Mouse (Mus musculus) mouse trophoblast stem cell (cell line): ENCODE measurements at regions not wholly inside any gene's neighbourhood (a gene's known extent, or its start where the extent isn't known, plus 50 kb on each side); places are given as distances from the start of the nearest gene placed in this dataset.

ENCODE experiments used
- in situ Hi-C, 2 experiments: fragments of 300-500 bp; cut with MseI, MboI; formaldehyde crosslinking; loops; 2 replicates in 1 of 2; 3 replicates in 1 of 2; pipeline ENCODE4 v1.15.1; 2025

GRCm38 (mm10) chr10:45009676-45010075 is 57.3 kb upstream of the Prep start:
- in situ Hi-C loops, result loop anchor here in 1 of 2 experiments (25.0 kb wide), 1 partner anchor 722 kb away; no protein-coding TSS in a partner anchor

- in situ Hi-C loops, result loop anchor here in 1 of 2 experiments (25.0 kb wide), 1 partner anchor 722 kb away; no protein-coding TSS in a partner anchor
Measured at GRCm38 (mm10) chr10:45009235-45009634, 57.8 kb upstream of the Prep start.

- in situ Hi-C loops, result loop anchor here in 1 of 2 experiments (25.0 kb wide), 1 partner anchor 717 kb away; no protein-coding TSS in a partner anchor
Measured at GRCm38 (mm10) chr10:45004037-45004653, 62.9 kb upstream of the Prep start.

GRCm38 (mm10) chr10:45003344-45003681 is 63.7 kb upstream of the Prep start:
- in situ Hi-C loops, result loop anchor here in 1 of 2 experiments (25.0 kb wide), 1 partner anchor 716 kb away; no protein-coding TSS in a partner anchor

GRCm38 (mm10) chr10:45002637-45003343 is 64.2 kb upstream of the Prep start:
- in situ Hi-C loops, result loop anchor here in 1 of 2 experiments (25.0 kb wide), 1 partner anchor 715 kb away; no protein-coding TSS in a partner anchor

GRCm38 (mm10) chr10:45000873-45001859 is 65.8 kb upstream of the Prep start:
- in situ Hi-C loops, result loop anchor here in 1 of 2 experiments (25.0 kb wide), 1 partner anchor 714 kb away; no protein-coding TSS in a partner anchor

- in situ Hi-C loops, result loop anchor here in 1 of 2 experiments (25.0 kb wide), 1 partner anchor 713 kb away; no protein-coding TSS in a partner anchor
Measured at GRCm38 (mm10) chr10:45000027-45000840, 66.8 kb upstream of the Prep start.

- in situ Hi-C loops, result no loop called here
Measured at GRCm38 (mm10) chr10:44997906-44998289, 69.1 kb upstream of the Prep start.

GRCm38 (mm10) chr10:44997184-44997905 is 69.7 kb upstream of the Prep start:
- in situ Hi-C loops, result no loop called here

- in situ Hi-C loops, result no loop called here
Measured at GRCm38 (mm10) chr10:44995756-44996155, 71.2 kb upstream of the Prep start.

- in situ Hi-C loops, result no loop called here
Measured at GRCm38 (mm10) chr10:44994385-44995281, 72.4 kb upstream of the Prep start.

- in situ Hi-C loops, result no loop called here
Measured at GRCm38 (mm10) chr10:44993470-44994260, 73.3 kb upstream of the Prep start.

GRCm38 (mm10) chr10:44989539-44989938 is 77.5 kb upstream of the Prep start:
- in situ Hi-C loops, result no loop called here

- in situ Hi-C loops, result no loop called here
Measured at GRCm38 (mm10) chr10:44988756-44989155, 78.2 kb upstream of the Prep start.

GRCm38 (mm10) chr10:44987615-44988014 is 79.4 kb upstream of the Prep start:
- in situ Hi-C loops, result no loop called here

- in situ Hi-C loops, result no loop called here
Measured at GRCm38 (mm10) chr10:44981913-44982312, 85.1 kb upstream of the Prep start.

GRCm38 (mm10) chr10:44976815-44977214 is 90.2 kb upstream of the Prep start:
- in situ Hi-C loops, result no loop called here

- in situ Hi-C loops, result no loop called here
Measured at GRCm38 (mm10) chr10:44971911-44972310, 95.1 kb upstream of the Prep start.
